Mouse (Mus musculus) kidney, embryonic 16.5 days (tissue): ENCODE data around the gene Ago3. TPM values are rescaled to one million over a fixed set of nuclear protein-coding genes. Genes with fewer than 3 reads are reported as not detected.

ENCODE experiments used
- ATAC-seq: fragments of 200-750 bp; cut with Nextera tagmentation; 2 replicates; pipeline ENCODE4 v1.8.0; 2017; ENCODE audit warnings: moderate TSS enrichment; ENCODE audit not compliant: low FRiP score, low TSS enrichment
- H3K27ac ChIP-seq: fragments of 300-500 bp; sonication (generic); 2 replicates; pipeline ENCODE4 v1.5.1; 2014; ENCODE audit warnings: low read length
- H3K27me3 ChIP-seq: fragments of 300-500 bp; sonication (generic); 2 replicates; pipeline ENCODE4 v1.6.1; 2014; ENCODE audit warnings: low read length, control low read depth, mixed read lengths; ENCODE audit not compliant: insufficient read depth
- H3K36me3 ChIP-seq: fragments of 300-500 bp; sonication (generic); 2 replicates; pipeline ENCODE4 v1.6.1; 2014; ENCODE audit warnings: low read length, control low read depth, mixed read lengths; ENCODE audit not compliant: insufficient read depth
- H3K4me1 ChIP-seq: fragments of 300-500 bp; sonication (generic); 2 replicates; pipeline ENCODE4 v1.6.1; 2014; ENCODE audit warnings: low read length, control low read depth, mixed read lengths; ENCODE audit not compliant: insufficient read depth
- H3K4me2 ChIP-seq: fragments of 300-500 bp; sonication (generic); replicated peaks from 2 replicates; pipeline ENCODE4 v1.6.1; 2014; ENCODE audit warnings: low read depth, low read length
- H3K4me3 ChIP-seq: fragments of 300-500 bp; sonication (generic); 2 replicates; pipeline ENCODE4 v1.5.1; 2014; ENCODE audit warnings: mild to moderate bottlenecking, low read length
- H3K9ac ChIP-seq: fragments of 300-500 bp; sonication (generic); replicated peaks from 2 replicates; pipeline ENCODE4 v1.6.1; 2014; ENCODE audit warnings: low read length
- H3K9me3 ChIP-seq: fragments of 300-500 bp; sonication (generic); 2 replicates; pipeline ENCODE4 v1.6.1; 2016; ENCODE audit warnings: low read length, control low read depth
- WGBS: fragments of 180-500 bp; shearing (Covaris S2); extraction: QIAGEN DNeasy Blood & Tissue Kit; methylation state at CpG from one replicate; pipeline ENCODE4 v1.1.7; 2014; 5-methylcytosine and 5-hydroxymethylcytosine counted together
- polyA plus RNA-seq: library from polyadenylated mRNA; unstranded; fragments of >200 nt; fragmentation: Nextera tagmentation; extraction: Ambion mirVana; gene quantifications from 2 replicates; pipeline ENCODE4 v1.2.1, GENCODE M21; 2015

The Ago3 gene
- polyA plus RNA-seq, 1 experiment from 2014 or later, result 13.6 TPM

GRCm38 (mm10) chr4:126431746-126432145 is 2.4 kb upstream of the Ago3 start:
- WGBS, result 86% methylated on average over 4 of the region's 4 CpGs
- Histone ChIP-seq H3K9me3 (no peaks in the 10 kb centered on the region), H3K9ac (no peak overlapping the region), H3K36me3 (no peaks in the 10 kb centered on the region), H3K4me2 (no peak overlapping the region), H3K4me3 (no peak overlapping the region), H3K4me1 (peaks cover 6% of the 10 kb centered on the region), H3K27ac (no peak overlapping the region), H3K27me3 (no peaks in the 10 kb centered on the region)
- no peak for ATAC-seq

- Histone ChIP-seq H3K27ac (peak overlapping the region; percentile 89), H3K9me3 (no peaks in the 10 kb centered on the region), H3K4me1 (peaks cover 6% of the 10 kb centered on the region), H3K27me3 (no peaks in the 10 kb centered on the region), H3K9ac (peak overlapping the region; percentile 90), H3K4me3 (peak overlapping the region; percentile 95), H3K36me3 (no peaks in the 10 kb centered on the region), H3K4me2 (peak overlapping the region; percentile 91)
- WGBS, result 1% methylated on average over 24 of the region's 24 CpGs
- no peak for ATAC-seq
These were observed 542 bp downstream of the Ago3 start for GRCm38 (mm10) chr4:126428682-126429346.

GRCm38 (mm10) chr4:126423866-126424265 is 5.5 kb downstream of the Ago3 start:
- Histone ChIP-seq H3K4me3 (no peak overlapping the region), H3K27ac (no peak overlapping the region), H3K9ac (no peak overlapping the region), H3K4me1 (peaks cover 6% of the 10 kb centered on the region), H3K9me3 (no peaks in the 10 kb centered on the region), H3K27me3 (no peaks in the 10 kb centered on the region), H3K4me2 (no peak overlapping the region), H3K36me3 (no peaks in the 10 kb centered on the region)
- 89% methylated on average over 2 of the region's 2 CpGs for WGBS
- ATAC-seq, result no peak

- Histone ChIP-seq H3K27me3 (no peaks in the 10 kb centered on the region), H3K9me3 (no peaks in the 10 kb centered on the region), H3K9ac (no peak overlapping the region), H3K36me3 (no peaks in the 10 kb centered on the region), H3K4me1 (no peaks in the 10 kb centered on the region), H3K27ac (no peak overlapping the region), H3K4me2 (no peak overlapping the region), H3K4me3 (no peak overlapping the region)
- ATAC-seq, result no peak
These were observed 13.6 kb downstream of the Ago3 start for GRCm38 (mm10) chr4:126415707-126416106.

GRCm38 (mm10) chr4:126412526-126412925 is 16.8 kb downstream of the Ago3 start:
- Histone ChIP-seq H3K27me3 (no peaks in the 10 kb centered on the region), H3K4me1 (no peaks in the 10 kb centered on the region), H3K9me3 (no peaks in the 10 kb centered on the region), H3K4me3 (no peak overlapping the region), H3K36me3 (no peaks in the 10 kb centered on the region), H3K9ac (no peak overlapping the region), H3K27ac (no peak overlapping the region), H3K4me2 (no peak overlapping the region)
- no peak for ATAC-seq
- WGBS, result 83% methylated on average over 3 of the region's 3 CpGs

GRCm38 (mm10) chr4:126371497-126371896 is 57.9 kb downstream of the Ago3 start:
- peaks cover 7% of the 10 kb centered on the region for H3K36me3 ChIP-seq
- no peak overlapping the region for H3K27ac ChIP-seq
- H3K4me3 ChIP-seq, result no peak overlapping the region
- H3K9ac ChIP-seq, result no peak overlapping the region
- ATAC-seq, result no peak
- H3K4me1 ChIP-seq, result no peaks in the 10 kb centered on the region
- H3K4me2 ChIP-seq, result no peak overlapping the region
- WGBS, result 84% methylated on average over 9 of the region's 9 CpGs
- no peaks in the 10 kb centered on the region for H3K9me3 ChIP-seq
- H3K27me3 ChIP-seq, result no peaks in the 10 kb centered on the region

- no peak for ATAC-seq
- Histone ChIP-seq H3K4me2 (no peak overlapping the region), H3K9me3 (no peaks in the 10 kb centered on the region), H3K4me1 (no peaks in the 10 kb centered on the region), H3K9ac (no peak overlapping the region), H3K36me3 (peaks cover 19% of the 10 kb centered on the region; the same call in 1 of the 2 replicates), H3K4me3 (no peak overlapping the region), H3K27ac (no peak overlapping the region), H3K27me3 (no peaks in the 10 kb centered on the region)
- 95% methylated on average over 1 of the region's 1 CpGs for WGBS
These were observed 69.3 kb downstream of the Ago3 start for GRCm38 (mm10) chr4:126360069-126360468.

GRCm38 (mm10) chr4:126343451-126343850 is 85.9 kb downstream of the Ago3 start:
- peaks cover 17% of the 10 kb centered on the region for H3K36me3 ChIP-seq
- no peaks in the 10 kb centered on the region for H3K9me3 ChIP-seq
- 83% methylated on average over 4 of the region's 4 CpGs for WGBS
- H3K27ac ChIP-seq, result no peak overlapping the region
- no peak for ATAC-seq
- H3K4me1 ChIP-seq, result no peaks in the 10 kb centered on the region
- H3K4me2 ChIP-seq, result no peak overlapping the region
- H3K27me3 ChIP-seq, result no peaks in the 10 kb centered on the region
- no peak overlapping the region for H3K9ac ChIP-seq
- no peak overlapping the region for H3K4me3 ChIP-seq

GRCm38 (mm10) chr4:126339461-126339860 is 89.9 kb downstream of the Ago3 start:
- 58% methylated on average over 4 of the region's 4 CpGs for WGBS
- Histone ChIP-seq H3K4me1 (no peaks in the 10 kb centered on the region), H3K27me3 (no peaks in the 10 kb centered on the region), H3K27ac (no peak overlapping the region), H3K9ac (no peak overlapping the region), H3K4me3 (no peak overlapping the region), H3K4me2 (no peak overlapping the region), H3K36me3 (no peaks in the 10 kb centered on the region), H3K9me3 (no peaks in the 10 kb centered on the region)
- ATAC-seq, result no peak

GRCm38 (mm10) chr4:126332358-126332757 is 97.0 kb downstream of the Ago3 start:
- H3K9me3 ChIP-seq, result no peaks in the 10 kb centered on the region
- H3K4me1 ChIP-seq, result no peaks in the 10 kb centered on the region
- WGBS, result 53% methylated on average over 3 of the region's 3 CpGs
- H3K9ac ChIP-seq, result no peak overlapping the region
- no peak overlapping the region for H3K4me3 ChIP-seq
- H3K27me3 ChIP-seq, result no peaks in the 10 kb centered on the region
- 0 out of 2 replicates have a peak, but pooled peaks cover 4% of the 10 kb centered on the region for H3K36me3 ChIP-seq
- H3K27ac ChIP-seq, result no peak overlapping the region
- ATAC-seq, result no peak
- no peak overlapping the region for H3K4me2 ChIP-seq
